Mouse (Mus musculus) heart, embryonic 16.5 days (tissue): ENCODE data around the gene S100a2. TPM values are rescaled to one million over a fixed set of nuclear protein-coding genes. Genes with fewer than 3 reads are reported as not detected.

Experiments
- ATAC-seq: fragments of 200-750 bp; cut with Nextera tagmentation; replicated peaks from 2 replicates; pipeline ENCODE4 v1.8.0; 2017; ENCODE audit warnings: moderate number of reproducible peaks; ENCODE audit not compliant: insufficient read depth, low FRiP score; ENCODE audit errors: extremely low read depth
- H3K27ac ChIP-seq: fragments of 300-500 bp; sonication (generic); 2 replicates; pipeline ENCODE4 v1.5.1; 2014; ENCODE audit warnings: mild to moderate bottlenecking, low read length, control low read depth, moderate library complexity
- H3K27me3 ChIP-seq: fragments of 300-500 bp; sonication (generic); 2 replicates; pipeline ENCODE4 v1.6.1; 2014; ENCODE audit warnings: low read length, mixed read lengths; ENCODE audit not compliant: control insufficient read depth, insufficient read depth
- H3K36me3 ChIP-seq: fragments of 300-500 bp; sonication (generic); 2 replicates; pipeline ENCODE4 v1.6.1; 2014; ENCODE audit not compliant: control insufficient read depth, insufficient read depth
- H3K4me1 ChIP-seq: fragments of 300-500 bp; sonication (generic); 2 replicates; pipeline ENCODE4 v1.6.1; 2014; ENCODE audit warnings: low read length, mixed read lengths; ENCODE audit not compliant: control insufficient read depth, insufficient read depth
- H3K4me2 ChIP-seq: fragments of 300-500 bp; sonication (generic); 2 replicates; pipeline ENCODE4 v1.6.1; 2014; ENCODE audit warnings: low read depth, mild to moderate bottlenecking, control low read depth, low read length
- H3K4me3 ChIP-seq: fragments of 300-500 bp; sonication (generic); 2 replicates; pipeline ENCODE4 v1.5.1; 2014; ENCODE audit warnings: mild to moderate bottlenecking, control low read depth, low read length
- H3K9ac ChIP-seq: fragments of 300-500 bp; sonication (generic); 2 replicates; pipeline ENCODE4 v1.6.1; 2014; ENCODE audit warnings: low read length, control low read depth
- H3K9me3 ChIP-seq: fragments of 300-500 bp; sonication (generic); replicated peaks from 2 replicates; pipeline ENCODE4 v1.6.1; 2016; ENCODE audit warnings: low read length; ENCODE audit not compliant: control insufficient read depth
- WGBS: fragments of 180-500 bp; shearing (Covaris S2); extraction: QIAGEN DNeasy Blood & Tissue Kit; methylation state at CpG from one replicate; pipeline ENCODE4 v1.1.7; 2014; 5-methylcytosine and 5-hydroxymethylcytosine counted together
- polyA plus RNA-seq: library from polyadenylated mRNA; unstranded; fragments of >200 nt; fragmentation: Nextera tagmentation; extraction: Ambion mirVana; gene quantifications from 2 replicates; pipeline ENCODE4 v1.2.1, GENCODE M21; 2015

Gene S100a2
- polyA plus RNA-seq, 1 experiment from 2014 or later, result not detected

DNA sequence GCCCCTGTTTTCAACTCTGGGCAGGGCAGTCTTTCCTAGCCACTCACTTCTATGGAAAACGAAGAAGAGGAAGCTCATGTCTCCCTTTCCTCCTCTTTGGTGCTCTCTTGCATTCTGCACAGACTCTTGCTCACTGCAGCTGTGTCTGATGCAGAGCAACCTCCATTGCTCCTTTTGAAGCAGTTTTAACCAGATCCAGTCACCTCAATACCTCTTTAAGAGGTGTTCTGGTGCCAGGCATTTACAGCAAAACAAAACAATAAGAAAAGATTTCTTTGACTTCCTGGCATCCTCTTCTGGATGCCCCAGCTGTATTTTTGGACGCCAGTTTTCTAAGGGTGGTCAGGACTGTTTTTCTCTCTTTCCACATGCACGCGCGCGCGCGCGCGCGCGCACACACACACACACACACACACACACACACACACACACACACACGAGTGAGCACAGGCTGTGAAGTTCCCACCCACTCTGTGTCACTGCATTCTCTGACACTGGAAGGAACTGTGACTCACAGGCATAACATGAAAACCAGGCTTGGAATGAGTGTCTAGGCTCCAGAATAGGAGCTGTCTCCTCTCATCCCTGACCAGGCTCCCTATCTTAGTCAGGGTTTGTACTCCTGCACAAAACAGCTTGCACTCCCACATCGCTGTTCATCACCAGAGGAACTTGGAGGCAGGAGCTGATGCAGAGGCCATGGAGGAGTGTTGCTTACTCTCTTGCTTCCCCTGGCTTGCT is 2.5 kb upstream of the S100a2 start:
- H3K4me3 ChIP-seq, result no peak overlapping the region
- no peaks in the 10 kb centered on the region for H3K9me3 ChIP-seq
- 76% methylated on average over 14 of the region's 14 CpGs for WGBS
- H3K9ac ChIP-seq, result peak overlapping the region; percentile 38; the same call in 1 of the 2 replicates
- peaks cover 9% of the 10 kb centered on the region; the same call in 1 of the 2 replicates for H3K4me1 ChIP-seq
- H3K27me3 ChIP-seq, result no peaks in the 10 kb centered on the region
- H3K27ac ChIP-seq, result peak overlapping the region; percentile 55
- no peak overlapping the region for H3K4me2 ChIP-seq
- ATAC-seq, result no peak
- no peaks in the 10 kb centered on the region for H3K36me3 ChIP-seq

DNA sequence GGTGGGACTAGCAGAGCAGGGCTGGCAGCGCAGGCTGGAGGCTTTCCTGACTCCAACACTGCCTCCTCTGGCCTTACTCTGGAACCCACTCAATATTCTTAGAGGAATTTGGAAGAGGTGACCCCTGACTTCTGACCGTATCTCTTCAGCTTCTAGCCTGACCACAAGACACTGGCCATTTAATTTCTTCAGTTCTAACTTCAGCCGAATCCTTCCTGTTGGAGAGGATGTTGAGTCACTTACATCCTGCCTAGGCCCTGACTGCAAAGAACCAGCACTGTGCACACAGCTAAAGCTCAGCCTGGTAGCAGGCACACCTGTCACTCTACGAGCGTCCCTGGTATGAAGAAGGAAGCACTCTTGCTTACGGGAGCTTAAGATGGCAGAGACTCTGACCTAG is 657 bp upstream of the S100a2 start:
- no peak overlapping the region for H3K27ac ChIP-seq
- 0 out of 2 replicates have a peak, but pooled peaks cover 3% of the 10 kb centered on the region for H3K9me3 ChIP-seq
- ATAC-seq, result 0 out of 2 replicates have a peak, but pooled peaks have one; percentile 30
- 76% methylated on average over 6 of the region's 6 CpGs for WGBS
- H3K9ac ChIP-seq, result no peak overlapping the region
- peaks cover 9% of the 10 kb centered on the region; the same call in 1 of the 2 replicates for H3K4me1 ChIP-seq
- H3K27me3 ChIP-seq, result no peaks in the 10 kb centered on the region
- H3K4me3 ChIP-seq, result no peak overlapping the region
- no peak overlapping the region for H3K4me2 ChIP-seq
- no peaks in the 10 kb centered on the region for H3K36me3 ChIP-seq

DNA sequence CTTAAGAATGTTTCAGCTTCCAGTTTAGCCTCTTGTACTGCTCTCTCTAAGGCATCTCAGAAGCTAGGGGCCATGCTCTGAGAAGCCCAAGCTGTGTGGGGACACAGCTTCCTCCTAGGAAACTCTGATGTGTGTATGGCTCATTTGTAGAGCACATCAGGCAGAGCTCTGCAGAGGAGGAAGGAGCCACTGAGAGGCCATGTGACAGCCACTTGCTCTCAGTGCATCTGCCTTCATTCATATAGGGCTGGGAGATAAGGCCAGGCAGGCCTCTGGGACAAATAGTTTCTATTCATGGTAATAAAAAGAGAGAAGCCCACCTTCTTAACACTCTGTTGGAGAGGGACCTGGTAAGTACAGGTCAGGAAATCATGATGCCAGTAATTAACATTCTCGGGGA is 4.4 kb downstream of the S100a2 start:
- no peak overlapping the region for H3K27ac ChIP-seq
- ATAC-seq, result no peak
- H3K9me3 ChIP-seq, result 0 out of 2 replicates have a peak, but pooled peaks cover 3% of the 10 kb centered on the region
- H3K36me3 ChIP-seq, result no peaks in the 10 kb centered on the region
- H3K9ac ChIP-seq, result no peak overlapping the region
- H3K27me3 ChIP-seq, result no peaks in the 10 kb centered on the region
- no peak overlapping the region for H3K4me3 ChIP-seq
- WGBS, result 66% methylated on average over 1 of the region's 1 CpGs
- no peak overlapping the region for H3K4me2 ChIP-seq
- H3K4me1 ChIP-seq, result 0 out of 2 replicates have a peak, but pooled peaks cover 2% of the 10 kb centered on the region

DNA sequence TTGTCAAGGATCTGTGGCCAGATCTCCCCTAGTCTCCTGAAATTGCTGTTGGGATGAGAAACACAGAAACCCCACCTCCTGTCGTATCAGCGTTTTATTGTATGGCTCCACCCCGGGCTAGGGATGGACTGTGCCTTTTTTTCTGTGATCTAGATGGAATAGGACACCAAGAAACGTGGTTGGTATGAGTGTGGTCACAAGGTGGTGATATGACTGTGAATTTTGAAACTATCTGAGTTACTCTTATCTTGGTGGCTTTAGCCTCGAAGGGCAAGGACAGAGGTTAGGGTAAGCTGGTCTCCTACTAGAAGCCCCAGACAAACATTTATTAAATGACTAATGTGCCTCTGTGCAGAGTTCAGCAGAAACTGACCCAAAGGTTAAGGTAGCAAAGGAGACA is 5.5 kb downstream of the S100a2 start:
- H3K4me2 ChIP-seq, result no peak overlapping the region
- no peaks in the 10 kb centered on the region for H3K27me3 ChIP-seq
- H3K4me1 ChIP-seq, result peaks cover 5% of the 10 kb centered on the region; the same call in 1 of the 2 replicates
- no peak overlapping the region for H3K4me3 ChIP-seq
- no peak overlapping the region for H3K27ac ChIP-seq
- 0 out of 2 replicates have a peak, but pooled peaks cover 3% of the 10 kb centered on the region for H3K9me3 ChIP-seq
- no peaks in the 10 kb centered on the region for H3K36me3 ChIP-seq
- 61% methylated on average over 5 of the region's 5 CpGs for WGBS
- H3K9ac ChIP-seq, result no peak overlapping the region
- no peak for ATAC-seq

DNA sequence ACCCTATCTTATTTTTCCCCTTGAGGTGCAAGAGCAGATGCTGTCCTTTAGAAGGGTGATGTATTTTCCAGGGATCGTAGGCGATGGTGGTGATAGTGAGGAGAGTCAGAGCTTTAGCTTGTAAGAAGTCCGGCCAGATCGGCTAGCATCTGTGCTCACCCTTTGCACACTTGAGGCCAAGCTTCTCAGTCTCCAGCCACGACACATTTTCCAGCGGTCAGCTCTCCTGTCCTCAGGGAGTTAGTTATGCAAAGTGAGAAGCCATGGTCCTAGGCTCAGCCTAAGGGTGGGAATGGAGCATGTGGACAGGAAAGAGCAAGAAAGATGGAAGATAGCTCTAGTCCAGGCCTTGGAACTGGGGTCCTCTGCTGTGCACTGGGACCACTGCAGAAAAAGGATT is 6.8 kb downstream of the S100a2 start:
- WGBS, result 84% methylated on average over 6 of the region's 6 CpGs
- no peak for ATAC-seq

DNA sequence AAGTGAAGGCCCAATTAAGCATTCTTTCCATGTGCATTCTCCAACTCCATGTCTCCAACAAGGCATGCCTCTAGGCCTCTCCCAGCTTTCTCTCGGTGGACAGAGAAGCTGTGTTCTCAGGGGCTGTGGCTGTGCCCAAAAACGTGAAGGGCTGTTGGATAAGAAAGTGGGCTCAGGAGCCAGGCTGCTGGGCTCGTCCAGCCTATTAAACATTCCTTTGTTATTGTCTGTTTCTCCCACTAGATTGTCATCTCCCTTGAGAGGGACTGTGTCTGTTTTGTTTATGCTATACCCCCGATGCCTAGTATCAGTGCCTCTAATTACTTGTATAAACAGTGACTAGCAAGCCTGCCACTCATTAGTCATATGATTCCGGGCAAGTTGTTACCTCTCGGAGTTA is 7.7 kb downstream of the S100a2 start:
- Histone ChIP-seq H3K27ac (no peak overlapping the region), H3K27me3 (no peaks in the 10 kb centered on the region), H3K36me3 (no peaks in the 10 kb centered on the region), H3K4me3 (no peak overlapping the region), H3K4me2 (no peak overlapping the region), H3K9ac (no peak overlapping the region), H3K4me1 (peaks cover 7% of the 10 kb centered on the region; the same call in 1 of the 2 replicates), H3K9me3 (0 out of 2 replicates have a peak, but pooled peaks cover 3% of the 10 kb centered on the region)
- 39% methylated on average over 6 of the region's 6 CpGs for WGBS
- no peak for ATAC-seq

More for the DNA sequence above, 6.8 kb downstream of the S100a2 start:
- H3K27ac ChIP-seq, result no peak overlapping the region
- H3K4me2 ChIP-seq, result no peak overlapping the region
- 0 out of 2 replicates have a peak, but pooled peaks cover 3% of the 10 kb centered on the region for H3K9me3 ChIP-seq
- H3K9ac ChIP-seq, result no peak overlapping the region
- H3K36me3 ChIP-seq, result no peaks in the 10 kb centered on the region
- H3K27me3 ChIP-seq, result no peaks in the 10 kb centered on the region
- no peak overlapping the region for H3K4me3 ChIP-seq
- H3K4me1 ChIP-seq, result peaks cover 7% of the 10 kb centered on the region; the same call in 1 of the 2 replicates

DNA sequence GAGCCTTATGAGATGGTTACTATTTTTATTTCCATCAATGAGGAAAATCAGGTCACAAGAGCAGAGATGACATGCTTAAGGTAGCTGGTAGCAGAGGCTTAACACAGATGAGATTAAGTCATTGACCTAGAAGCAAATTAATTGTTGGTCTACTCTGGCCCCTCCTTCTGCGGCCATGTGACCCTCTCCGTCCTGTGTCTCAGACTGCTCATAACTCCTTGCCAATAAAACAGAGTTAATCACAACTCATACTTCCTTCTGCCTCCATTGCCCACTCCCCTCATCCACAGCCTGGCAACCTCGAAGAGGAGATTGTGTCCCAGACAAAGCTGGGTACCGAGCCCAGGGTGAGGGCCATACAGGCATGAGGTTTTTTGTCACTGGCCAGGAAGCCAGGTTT is 8.2 kb downstream of the S100a2 start:
- Histone ChIP-seq H3K27ac (no peak overlapping the region), H3K36me3 (no peaks in the 10 kb centered on the region), H3K4me2 (no peak overlapping the region), H3K4me1 (peaks cover 7% of the 10 kb centered on the region; the same call in 1 of the 2 replicates), H3K27me3 (no peaks in the 10 kb centered on the region), H3K9ac (no peak overlapping the region), H3K4me3 (no peak overlapping the region), H3K9me3 (0 out of 2 replicates have a peak, but pooled peaks cover 3% of the 10 kb centered on the region)
- 78% methylated on average over 4 of the region's 4 CpGs for WGBS
- no peak for ATAC-seq

DNA sequence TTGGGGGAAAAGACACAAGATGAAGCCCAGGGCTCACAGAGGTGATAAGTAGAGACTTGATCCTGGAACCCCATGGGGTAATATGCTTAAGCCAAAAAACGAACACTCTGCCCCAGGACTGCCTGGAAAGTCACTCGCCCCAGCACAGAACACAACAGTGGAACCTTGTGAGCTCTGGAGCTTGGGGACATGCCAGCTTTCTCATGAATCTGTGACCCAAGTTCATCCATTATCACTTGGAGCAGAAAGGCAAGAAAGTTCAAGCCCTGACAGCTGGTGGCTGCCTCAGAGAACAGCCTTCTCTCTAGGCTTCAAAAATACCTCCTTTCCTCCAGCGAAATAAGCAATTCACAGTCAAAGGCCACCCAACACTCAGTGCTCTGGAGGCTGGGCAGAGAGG is 9.4 kb downstream of the S100a2 start:
- Histone ChIP-seq H3K4me3 (no peak overlapping the region), H3K4me2 (no peak overlapping the region), H3K27ac (no peak overlapping the region), H3K4me1 (peaks cover 14% of the 10 kb centered on the region; the same call in 1 of the 2 replicates), H3K27me3 (no peaks in the 10 kb centered on the region), H3K36me3 (no peaks in the 10 kb centered on the region), H3K9ac (no peak overlapping the region), H3K9me3 (no peaks in the 10 kb centered on the region)
- ATAC-seq, result no peak
- WGBS, result 51% methylated on average over 3 of the region's 3 CpGs

DNA sequence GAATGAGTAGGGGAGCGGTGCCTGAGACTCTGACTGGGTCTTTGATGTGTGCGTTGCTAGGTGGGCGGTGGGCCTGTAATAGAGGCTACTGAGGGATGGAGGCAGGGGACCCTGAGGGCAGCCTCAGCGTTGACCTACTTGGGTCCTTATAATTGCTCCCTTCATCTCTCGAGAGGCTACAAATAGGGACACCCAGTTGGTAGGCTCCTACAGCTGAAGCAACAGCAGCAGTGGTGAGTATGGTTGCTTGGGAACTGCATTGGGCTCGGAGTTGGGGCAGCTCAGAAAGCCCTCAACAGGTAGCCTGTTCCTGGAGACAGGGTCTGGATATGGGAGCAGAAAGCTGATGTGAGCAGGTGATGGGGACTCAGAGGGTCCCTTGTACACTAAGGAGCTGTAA is 10.0 kb downstream of the S100a2 start:
- H3K4me1 ChIP-seq, result peaks cover 20% of the 10 kb centered on the region
- no peak overlapping the region for H3K27ac ChIP-seq
- 82% methylated on average over 6 of the region's 6 CpGs for WGBS
- no peaks in the 10 kb centered on the region for H3K36me3 ChIP-seq
- H3K4me3 ChIP-seq, result no peak overlapping the region
- no peak for ATAC-seq
- no peaks in the 10 kb centered on the region for H3K9me3 ChIP-seq
- H3K9ac ChIP-seq, result no peak overlapping the region
- no peak overlapping the region for H3K4me2 ChIP-seq
- H3K27me3 ChIP-seq, result no peaks in the 10 kb centered on the region
